Mouse (Mus musculus) CH12.LX (cell line): ENCODE measurements around the gene Serpinf1.

ENCODE experiments used
- CHD2 ChIP-seq: IDR thresholded peaks from 2 replicates; pipeline ENCODE4 v1.6.1; 2011; ENCODE audit warnings: low read length, improper control_type of control experiment
- CTCF ChIP-seq, 2 experiments: IDR thresholded peaks in 1 of 2; conservative IDR thresholded peaks in 1 of 2; 2 replicates each; pipeline ENCODE4 v1.5.1; 2011 to 2012; ENCODE audit warnings: low read depth in 2 of 2, low read length in 2 of 2, improper control_type of control experiment in 1 of 2, inconsistent platforms in 1 of 2, mild to moderate bottlenecking in 1 of 2, moderate library complexity in 1 of 2
- EP300 ChIP-seq: IDR thresholded peaks from 2 replicates; pipeline ENCODE4 v1.6.1; 2011; ENCODE audit warnings: low read length, improper control_type of control experiment
- IRF4 ChIP-seq: IDR thresholded peaks from 2 replicates; pipeline ENCODE4 v1.6.1; 2014; ENCODE audit warnings: low read depth, mild to moderate bottlenecking, inconsistent platforms, low read length, improper control_type of control experiment
- MAFK ChIP-seq: IDR thresholded peaks from 2 replicates; pipeline ENCODE4 v1.6.1; 2011; ENCODE audit warnings: low read length, improper control_type of control experiment; ENCODE audit not compliant: insufficient replicate concordance
- MAX ChIP-seq: IDR thresholded peaks from 2 replicates; pipeline ENCODE4 v1.6.1; 2011; ENCODE audit warnings: low read length, improper control_type of control experiment
- MXI1 ChIP-seq: IDR thresholded peaks from 2 replicates; pipeline ENCODE4 v1.6.1; 2011; ENCODE audit warnings: mild to moderate bottlenecking, low read depth, low read length, improper control_type of control experiment
- NRF1 ChIP-seq: IDR thresholded peaks from 2 replicates; pipeline ENCODE4 v1.6.1; 2014; ENCODE audit warnings: low read depth, mild to moderate bottlenecking, inconsistent platforms, low read length, improper control_type of control experiment, moderate library complexity
- POLR2A ChIP-seq: IDR thresholded peaks from 2 replicates; pipeline ENCODE4 v1.6.1; 2011; ENCODE audit warnings: low read depth, mild to moderate bottlenecking, improper control_type of control experiment, low read length
- POLR2AphosphoS2 ChIP-seq: IDR thresholded peaks from 2 replicates; pipeline ENCODE4 v1.6.1; 2011; ENCODE audit warnings: low read depth, low read length, improper control_type of control experiment
- USF2 ChIP-seq: conservative IDR thresholded peaks from 2 replicates; pipeline ENCODE4 v1.6.1; 2011; ENCODE audit warnings: low read depth, low read length, improper control_type of control experiment
- ZC3H11A ChIP-seq: IDR thresholded peaks from 2 replicates; pipeline ENCODE4 v1.6.1; 2012; ENCODE audit warnings: low read depth, mild to moderate bottlenecking, inconsistent platforms, low read length, improper control_type of control experiment

DNA sequence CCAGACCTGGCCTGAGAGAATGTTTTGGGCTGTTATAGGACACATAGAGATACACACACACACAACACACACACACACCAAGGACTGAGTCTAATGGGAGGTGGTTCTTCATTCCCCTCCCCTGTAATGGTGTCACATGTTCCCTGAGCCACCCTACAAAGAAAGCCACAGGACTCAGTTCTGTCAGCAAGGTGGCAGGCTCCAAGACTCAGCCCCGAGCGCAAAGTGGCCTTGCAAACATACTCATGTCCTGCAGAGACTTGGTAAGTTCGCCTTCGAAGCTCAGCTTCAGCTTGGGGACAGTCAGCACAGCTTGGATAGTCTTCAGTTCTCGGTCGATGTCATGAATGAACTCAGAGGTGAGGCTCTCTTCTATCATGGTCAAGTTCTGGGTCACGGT is 11.9 kb downstream of the Serpinf1 start:
- TF ChIP-seq POLR2A (no peak), CTCF (conservative IDR thresholded peaks at IDR 0.05 in 1 of 2, IDR thresholded peaks at IDR 0.05 in 1 of 2; ENCODE audit: low read depth in 2 of 2, low read length in 2 of 2) (no peak), USF2 (no peak), CHD2 (no peak), EP300 (no peak), MXI1 (no peak; the same call in 1 of the 2 replicates), ZC3H11A (no peak), NRF1 (no peak), MAFK (no peak), IRF4 (no peak), POLR2AphosphoS2 (no peak), MAX (no peak; the same call in 1 of the 2 replicates)
